Mouse (Mus musculus): ENCODE measurements around the gene Adipor2.
"Not testable (repeated sequence)": the region's sequence is repeated elsewhere in the genome, so short reads cannot be mapped to it uniquely, and the experiment has no call there.

The Adipor2 gene

DNA sequence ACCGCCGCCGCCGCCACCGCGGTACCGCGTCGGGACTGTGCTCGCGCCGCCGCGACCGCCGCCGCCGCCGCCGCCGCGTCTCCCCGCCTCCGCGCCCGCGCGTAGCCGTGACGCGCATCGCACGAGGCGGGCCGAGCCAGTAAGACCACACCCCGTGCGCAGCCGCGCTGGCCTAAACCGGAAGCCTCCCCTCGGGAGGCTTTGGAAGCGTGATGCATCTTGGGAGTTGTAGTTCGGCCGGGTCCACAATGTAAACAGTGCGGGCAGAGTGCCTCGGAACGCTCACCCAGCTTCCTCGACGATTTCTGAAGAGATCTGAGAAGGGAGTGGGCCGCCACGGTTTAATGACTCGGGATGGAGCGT, 28.9 kb downstream of the Adipor2 start:
- DNase-seq: peak; percentile 96 to 97

DNA sequence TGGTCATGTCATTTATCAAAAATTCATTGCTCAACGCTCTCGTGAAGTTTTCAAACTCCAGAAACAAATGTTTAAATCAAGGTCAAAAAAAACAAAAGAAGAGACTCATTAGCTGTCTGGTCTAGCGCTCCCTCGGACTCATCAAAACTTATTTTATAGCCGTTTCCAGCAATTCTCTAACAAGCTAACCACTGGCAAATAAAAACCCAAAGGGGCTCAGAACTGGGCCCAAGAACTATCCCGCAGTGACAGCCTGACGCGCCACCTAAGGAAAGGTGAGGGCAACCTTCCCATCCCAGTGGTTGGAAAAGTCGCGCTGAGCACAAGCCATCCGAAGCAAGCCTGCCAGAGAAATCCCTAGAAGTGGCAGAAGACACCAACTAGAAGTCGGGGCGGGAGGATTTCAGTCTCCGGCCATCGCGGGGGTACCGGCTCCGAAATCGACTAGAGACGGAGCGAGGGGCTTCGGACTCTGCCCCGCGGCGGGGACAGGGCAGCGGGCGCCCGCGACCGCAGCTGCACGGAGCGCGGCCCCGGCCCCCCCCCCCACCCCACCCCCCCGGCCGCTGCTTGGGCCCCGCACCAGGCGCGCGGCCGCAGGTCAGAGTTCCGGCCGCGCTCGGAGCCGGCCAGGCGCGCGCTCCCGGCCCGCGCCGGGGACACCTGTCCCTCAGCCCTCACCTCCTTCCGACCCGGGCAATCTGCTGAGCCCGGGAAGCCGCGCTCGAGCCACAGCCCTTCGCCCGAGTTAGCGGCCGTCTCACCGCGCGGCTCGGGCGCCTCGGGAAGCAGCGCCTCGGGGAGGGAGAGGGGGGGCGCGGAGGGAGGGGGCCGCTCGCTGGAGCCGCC, 29.5 kb downstream of the Adipor2 start:
- peak; percentile 27 to 43 for DNase-seq

DNA sequence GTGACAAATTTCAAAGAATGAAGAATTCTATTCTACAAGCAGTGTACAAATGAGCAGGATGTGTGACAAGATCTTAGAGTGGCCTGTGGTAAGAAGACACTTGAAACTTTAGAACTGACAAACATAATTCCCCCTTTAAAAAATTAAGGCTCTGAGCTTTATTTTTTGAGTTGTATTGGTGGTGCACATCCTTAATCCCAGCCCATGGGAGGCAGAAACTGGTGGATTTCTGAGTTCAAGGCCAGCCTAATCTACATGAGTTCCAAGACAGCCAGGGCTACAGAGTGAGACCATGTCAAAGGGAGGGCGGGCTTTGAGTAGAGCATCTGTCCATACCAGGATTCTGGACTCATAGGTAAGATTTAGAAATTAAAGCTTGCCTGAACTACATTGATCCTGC, 30.7 kb downstream of the Adipor2 start:
- no peak for DNase-seq

DNA sequence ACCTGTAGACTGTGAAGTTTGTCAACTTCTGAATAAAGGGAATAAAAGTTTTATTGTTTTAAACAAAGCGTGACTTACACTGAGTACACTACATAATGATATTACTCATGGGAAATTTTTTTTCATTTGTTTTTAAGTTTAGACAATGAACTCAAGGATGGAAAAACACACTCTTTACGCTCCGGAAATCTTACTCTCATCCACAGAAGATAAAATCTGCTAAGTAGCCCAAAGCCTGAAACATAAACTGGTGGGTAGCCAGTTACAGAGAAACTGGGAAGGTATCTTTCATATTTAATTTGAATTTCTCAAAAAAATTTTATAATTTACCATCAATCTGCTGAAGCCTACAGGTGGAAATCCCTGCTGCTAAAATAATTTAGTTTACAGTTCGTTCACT, 31.1 kb downstream of the Adipor2 start:
- DNase-seq: no peak

DNA sequence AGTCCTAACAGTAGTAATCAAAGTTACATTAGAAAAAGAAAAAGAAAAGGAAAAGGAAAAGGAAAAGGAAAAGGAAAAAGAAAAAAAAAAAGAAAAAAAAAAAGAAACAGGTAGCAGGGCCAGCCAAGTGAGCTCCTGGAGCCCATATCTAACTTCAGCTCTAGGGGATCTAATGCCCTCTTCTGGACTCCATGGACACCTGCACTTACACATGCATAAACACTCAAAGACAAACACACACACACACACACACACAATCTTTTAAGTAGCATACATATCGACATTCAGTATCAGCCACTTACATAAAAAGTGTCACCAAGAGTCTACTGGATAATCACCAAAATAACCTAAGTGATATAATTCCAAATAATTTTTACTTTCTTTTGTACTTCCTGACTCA, 31.8 kb downstream of the Adipor2 start:
- DNase-seq: no peak

DNA sequence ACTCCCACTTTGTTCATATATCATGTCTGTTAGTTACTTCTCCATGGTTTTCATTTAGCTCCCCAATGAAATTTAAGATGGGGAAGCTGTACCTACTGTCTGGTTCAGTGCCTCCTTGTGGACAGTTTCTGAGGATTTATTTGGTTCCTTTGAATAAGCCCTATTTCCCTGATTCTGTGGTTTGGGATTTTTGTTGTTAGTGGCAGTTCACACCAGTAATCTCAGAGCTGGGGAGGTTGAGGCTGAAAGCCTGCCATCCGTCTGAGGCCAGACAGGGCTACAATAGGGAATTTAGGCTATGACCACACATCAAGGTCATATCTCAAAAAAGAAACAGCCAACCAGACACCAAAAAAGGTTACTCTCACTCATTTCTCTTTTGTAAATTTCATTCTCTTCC, 38.9 kb downstream of the Adipor2 start:
- DNase-seq: no peak

DNA sequence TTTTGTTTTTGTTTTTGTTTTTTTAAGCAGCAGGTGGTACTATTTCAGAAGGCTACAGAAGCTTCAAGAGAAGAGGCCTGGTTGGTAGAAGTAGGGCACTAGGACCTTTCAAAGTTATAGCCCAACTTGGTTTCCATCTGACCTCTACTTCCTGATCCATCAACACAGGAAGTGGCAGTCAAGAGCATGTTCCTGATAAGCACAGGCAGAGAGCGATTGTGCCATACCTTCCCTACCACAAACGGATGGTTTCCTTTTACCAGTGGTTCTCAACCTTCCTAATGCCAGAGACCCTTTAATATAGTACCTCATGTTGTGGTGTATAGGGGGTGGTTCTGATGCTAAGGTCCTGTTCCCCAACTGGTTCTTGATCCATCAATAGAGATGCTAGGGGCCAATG, 39.9 kb downstream of the Adipor2 start:
- DNase-seq: no peak

DNA sequence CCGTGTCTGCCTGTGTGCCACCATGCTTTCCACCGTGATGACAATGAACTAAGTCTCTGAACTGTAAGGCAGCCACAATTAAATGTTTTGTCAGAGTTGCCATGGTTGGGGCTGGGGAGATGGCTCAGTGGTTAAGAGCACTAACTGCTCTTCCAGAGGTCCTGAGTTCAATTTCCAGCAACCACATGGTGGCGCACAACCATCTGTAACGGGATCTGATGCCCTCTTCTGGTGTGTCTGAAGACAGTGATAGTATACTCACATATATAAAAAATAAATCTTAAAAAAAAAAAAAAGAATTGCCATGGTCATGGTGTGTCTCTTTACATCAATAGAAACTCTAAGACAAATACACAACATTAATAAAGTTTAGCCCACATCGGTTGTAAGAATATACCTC, 42.5 kb downstream of the Adipor2 start:
- DNase-seq: no peak

DNA sequence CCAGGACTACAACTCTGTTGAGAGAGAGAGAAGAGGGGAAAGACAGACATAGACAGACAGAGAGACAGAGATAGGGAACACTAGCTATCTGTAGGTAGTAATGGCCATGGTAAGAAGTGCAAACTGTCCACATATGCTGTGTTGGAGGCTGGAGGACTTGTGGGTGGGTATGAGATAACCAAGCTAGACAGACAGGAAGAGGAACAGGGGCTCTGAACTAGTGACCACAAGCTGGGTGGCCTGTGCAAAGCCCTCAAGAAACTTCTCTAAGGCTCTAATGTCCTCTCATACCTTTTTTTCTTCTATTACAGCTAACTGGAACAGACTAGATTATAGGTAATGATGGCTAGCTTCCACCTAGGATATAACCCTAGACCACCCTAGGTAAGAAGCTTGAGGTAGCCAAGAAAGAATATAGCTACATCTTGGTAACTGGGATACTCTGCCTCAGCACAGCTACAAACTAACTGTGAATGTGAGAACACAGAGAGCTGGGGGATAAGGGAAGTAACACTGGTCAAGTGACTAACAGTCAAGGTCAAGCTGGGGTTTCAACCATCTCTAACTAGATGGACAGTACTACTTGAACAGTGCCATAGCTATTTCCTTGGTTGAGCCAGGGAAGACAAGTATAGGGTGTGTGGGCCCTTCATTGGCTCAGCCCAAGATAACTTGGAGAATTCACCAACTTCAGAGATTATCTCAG, 44.4 kb downstream of the Adipor2 start:
- no peak for DNase-seq

DNA sequence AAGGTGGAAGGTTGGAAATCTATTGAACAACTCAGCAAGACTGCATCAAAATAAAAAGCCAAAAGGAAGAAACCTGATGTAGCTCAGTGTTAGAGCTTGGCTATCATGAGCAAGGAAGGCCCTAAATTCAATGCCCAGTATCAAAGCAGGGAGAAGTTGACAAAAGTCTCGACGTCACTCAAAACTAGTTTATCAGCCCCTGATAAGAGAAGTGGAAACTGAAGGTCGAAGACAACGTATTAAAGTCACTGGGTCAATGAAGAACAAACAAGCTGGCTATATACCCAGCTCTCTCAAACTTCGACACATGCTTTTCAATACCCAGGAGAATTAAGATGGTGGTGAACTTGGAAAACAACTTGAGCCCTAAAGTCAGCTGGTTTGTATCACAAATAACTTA, 45.3 kb downstream of the Adipor2 start:
- DNase-seq: no peak

DNA sequence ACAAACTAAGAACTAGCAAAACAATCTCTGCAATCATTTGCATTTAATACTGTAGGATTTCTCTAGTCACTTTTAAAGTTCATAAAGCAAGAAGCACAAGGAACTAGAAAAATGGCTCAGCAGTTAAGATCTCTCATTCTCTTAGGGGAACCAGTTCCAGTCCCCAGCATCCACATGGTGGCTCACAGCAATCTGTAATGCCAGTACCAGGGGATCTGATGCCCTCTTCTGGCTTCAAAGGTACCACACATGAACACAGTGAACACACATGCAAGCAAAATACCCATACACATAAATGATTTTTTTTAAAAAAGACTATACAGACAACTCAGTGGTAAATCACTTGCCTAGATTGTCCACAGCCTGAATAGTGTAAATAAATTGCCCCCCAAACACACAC, 45.9 kb downstream of the Adipor2 start:
- DNase-seq: no peak

DNA sequence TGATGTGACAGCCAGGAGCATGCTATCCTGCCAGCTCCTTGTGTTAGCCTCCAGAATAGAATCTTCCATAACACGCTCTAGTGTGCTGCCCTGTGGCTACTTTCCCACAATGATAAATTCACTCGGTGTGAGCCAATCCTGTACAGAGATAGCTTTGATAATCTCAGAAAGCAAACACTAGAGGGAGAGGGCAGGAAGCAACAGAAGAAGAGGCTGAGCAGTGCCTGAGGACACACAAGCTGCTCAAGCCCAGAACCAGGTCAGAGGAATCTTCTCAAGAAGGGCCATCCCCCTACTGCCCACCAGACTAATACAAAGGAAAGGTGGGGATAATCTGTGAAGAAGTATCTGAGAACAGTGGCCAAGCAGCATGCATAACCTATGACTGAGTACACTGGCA, 50.1 kb downstream of the Adipor2 start:
- no peak for DNase-seq

DNA sequence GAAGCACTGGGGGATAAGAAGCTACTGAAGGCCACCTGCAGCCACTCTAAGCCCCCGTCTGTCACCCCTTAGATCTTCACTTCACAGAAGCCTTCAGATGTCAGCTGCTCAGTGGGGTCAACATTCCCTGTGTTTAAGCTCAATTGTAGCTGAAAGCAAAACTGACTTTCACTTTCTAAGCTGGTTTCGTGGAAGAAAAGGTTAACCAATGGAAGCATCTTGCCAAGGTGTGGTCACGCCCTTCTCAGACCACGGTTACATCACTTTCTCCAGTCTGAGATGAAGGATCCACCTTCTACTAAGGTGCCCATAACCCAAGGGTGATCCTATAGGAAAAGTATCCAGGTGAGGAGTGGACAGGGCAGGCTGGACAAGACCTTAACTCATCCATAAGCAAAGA, 50.7 kb downstream of the Adipor2 start:
- not testable (repeated sequence) for DNase-seq

DNA sequence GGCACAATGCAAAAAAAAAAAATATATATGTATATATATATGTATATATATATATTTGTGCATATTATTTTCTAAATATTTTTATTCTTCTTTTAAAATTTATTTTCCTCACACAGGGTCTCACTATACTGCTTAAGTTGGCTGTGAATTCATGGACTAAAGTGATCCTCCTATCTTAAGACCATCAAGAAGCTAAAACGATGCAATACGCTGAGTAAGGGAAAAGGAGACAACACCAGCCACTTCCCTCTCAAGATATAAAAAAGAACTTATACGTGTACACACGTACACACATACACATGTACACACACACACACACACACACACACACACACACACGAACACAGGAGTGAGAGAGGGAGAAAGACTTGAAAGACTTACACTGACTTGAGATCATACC, 53.9 kb downstream of the Adipor2 start:
- no peak for DNase-seq

DNA sequence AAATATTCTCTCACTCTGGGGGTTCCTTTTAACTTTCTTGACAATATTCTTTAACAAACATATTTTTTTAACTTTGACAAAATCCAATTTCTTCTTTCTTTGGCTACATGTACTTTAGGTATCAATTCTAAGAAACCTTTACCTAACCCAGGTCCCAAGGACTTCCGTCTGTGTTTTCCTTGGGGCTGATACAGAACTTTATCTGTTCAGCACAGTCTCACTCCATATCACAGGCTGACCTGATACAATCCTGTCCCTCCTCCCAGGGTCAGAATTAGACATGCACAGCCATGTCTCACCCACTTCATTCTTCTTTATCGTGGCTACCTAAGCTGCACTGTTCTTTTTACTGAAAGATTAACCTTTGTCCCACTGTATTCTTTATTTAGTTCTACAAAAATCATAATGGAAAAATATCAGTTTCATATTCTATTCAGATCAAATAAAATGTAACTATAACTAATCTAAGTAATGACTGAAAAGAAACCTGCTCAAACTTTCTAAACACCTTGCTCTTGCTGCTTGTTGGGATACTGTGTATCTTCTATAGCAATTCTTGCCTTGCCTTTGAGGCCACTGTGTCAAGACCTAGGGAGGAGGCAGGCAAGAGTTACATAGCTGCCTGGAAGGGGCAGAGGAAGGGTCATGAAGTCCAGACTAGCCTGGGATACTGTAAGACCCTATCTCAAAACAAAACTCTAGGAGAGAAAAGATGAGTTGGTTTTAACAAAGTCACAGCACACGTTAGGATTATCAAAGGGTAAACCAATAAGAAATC, 56.4 kb downstream of the Adipor2 start:
- DNase-seq: no peak

DNA sequence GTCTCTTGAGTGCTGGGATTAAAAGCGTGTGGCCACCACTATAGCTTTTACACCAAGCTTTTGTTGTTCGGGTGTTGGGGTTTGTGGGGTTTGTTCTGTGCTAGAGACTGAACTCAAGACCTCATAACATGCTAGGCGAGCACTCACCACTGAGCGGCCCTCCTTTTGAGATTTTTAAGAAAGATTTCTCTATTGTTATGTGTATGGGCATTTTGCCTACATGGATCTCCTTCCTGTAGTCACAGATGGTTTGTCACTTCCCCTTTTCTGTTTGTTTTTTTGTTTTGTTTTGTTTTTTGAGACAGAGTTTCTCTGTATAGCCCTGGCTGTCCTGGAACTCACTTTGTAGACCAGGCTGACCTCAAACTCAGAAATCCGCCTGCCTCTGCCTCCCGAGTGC, 57.3 kb downstream of the Adipor2 start:
- not testable (repeated sequence) for DNase-seq

DNA sequence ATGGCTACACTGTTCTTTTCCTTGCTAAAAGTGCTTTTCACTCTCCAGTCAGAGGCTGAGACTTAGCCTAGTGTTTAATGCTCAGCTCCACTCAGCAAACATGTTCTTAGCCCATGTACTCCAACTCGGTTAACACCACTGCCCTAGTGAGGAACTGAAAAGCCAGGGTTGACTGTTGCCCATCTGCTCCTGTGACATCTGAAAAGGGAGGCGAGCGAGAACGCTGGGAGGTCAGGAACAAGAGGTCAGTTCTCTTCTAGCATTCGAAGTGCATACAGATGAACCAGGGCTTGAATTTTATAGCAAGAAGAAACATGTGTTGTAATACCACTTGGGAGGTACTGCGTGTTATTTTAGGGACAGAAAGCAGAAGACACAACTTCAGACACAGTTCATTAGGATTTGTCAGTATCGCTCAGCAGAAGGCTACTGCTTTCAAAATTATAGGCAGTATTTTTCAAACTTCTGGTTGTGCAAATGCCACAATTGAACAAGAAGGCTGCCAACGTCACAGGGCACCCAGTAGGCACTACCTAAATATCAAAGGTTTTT, 59.4 kb downstream of the Adipor2 start:
- no peak for DNase-seq

DNA sequence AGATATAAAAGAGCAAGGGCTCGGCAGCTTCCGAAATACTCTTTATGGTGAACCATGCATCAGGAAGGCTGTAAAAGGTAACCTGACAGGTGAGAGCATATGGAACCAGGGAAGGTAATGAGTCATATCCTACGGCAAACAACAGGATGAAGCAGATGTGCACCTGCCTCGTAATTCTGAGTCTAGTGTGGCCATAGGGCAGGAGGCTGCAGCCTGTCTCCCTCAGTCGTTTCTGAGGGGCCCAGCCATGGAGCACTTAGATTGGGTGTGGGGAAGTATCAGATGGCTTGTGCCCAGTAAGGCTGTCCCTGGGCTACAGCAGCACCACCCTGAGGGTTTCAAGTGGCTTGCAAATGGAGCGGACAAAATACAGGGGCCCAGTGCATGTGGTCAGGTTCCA, 65.0 kb downstream of the Adipor2 start:
- DNase-seq: no peak

DNA sequence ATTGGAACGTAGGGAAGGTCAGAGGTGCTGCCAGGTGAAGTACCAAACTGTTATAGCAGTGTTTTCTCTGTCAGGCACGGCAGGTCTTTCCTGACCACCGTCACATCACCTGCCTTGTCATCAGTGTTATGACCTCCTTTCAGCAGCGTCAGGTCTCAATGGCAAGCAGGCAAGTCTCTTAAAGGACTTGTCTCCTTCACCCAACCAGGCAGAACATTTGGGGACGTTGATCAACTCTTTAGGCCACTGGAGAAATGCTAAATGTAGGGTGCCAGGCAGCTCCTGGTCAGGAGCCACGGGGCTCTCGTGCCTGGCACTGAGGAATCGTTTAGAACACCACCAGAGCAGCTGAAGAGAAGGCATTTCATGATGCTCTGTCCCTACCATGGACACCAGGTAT, 65.8 kb downstream of the Adipor2 start:
- DNase-seq: no peak

DNA sequence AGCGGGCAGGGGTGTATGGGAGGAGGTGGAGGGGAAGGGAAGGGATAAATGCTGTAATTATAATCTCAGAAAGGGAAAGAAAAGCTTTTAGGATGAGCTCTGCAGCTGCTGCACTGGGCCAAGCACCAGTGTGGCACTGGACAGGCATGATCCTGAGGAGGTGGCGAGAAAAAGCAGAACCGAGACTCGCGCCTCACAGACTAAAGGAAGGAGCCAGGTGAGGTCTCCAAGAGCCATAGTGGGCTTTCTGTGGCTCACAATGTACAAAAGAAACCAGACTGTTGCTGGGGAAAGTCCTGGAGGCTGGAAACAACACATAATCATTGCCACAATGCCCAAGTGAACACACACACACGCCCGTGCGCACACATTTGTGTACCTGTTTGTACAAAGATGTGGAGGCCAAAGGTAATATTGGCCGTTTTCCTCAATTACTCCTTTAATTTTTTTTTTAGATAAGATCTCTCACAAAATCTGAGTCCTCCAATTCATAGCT, 66.8 kb downstream of the Adipor2 start:
- DNase-seq: no peak

DNA sequence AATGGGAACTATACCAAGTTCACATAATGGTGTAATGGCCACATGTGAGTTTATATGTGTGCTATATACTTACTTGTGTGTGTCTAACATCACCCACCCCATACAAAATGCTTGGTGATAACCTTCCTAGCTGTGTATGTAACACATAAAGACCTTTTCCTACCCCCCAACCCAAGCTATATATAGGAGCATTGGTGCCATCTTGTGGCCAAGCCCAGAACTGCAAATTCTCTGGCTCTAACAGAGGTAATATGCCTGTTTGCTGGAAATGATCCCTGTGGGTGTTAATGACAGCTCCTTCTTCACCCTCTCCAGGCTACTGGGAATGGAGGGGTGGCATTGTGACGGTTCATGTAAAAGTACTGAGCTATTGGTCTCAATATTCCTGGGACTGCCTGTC, 69.3 kb downstream of the Adipor2 start:
- peak; percentile 80 to 81 for DNase-seq

DNA sequence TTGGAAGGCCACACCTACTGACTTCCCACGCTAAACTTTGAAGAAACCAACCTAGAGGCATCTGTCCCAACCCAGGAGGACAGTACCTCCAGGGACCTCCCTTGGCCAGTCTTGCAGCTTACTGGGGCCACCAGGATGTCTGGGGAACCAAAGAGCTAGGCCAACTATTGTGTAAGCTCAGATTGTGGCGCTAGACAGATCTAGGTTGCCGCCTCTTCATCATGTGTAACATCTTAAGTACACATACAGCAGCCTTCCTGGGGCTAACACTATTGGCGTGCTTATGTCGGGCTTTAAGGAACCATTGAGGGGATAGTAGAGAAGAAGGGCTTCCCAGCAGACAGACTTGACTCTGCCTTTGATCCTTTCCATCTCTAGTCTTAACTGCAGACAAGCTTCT, 69.7 kb downstream of the Adipor2 start:
- DNase-seq: no peak

DNA sequence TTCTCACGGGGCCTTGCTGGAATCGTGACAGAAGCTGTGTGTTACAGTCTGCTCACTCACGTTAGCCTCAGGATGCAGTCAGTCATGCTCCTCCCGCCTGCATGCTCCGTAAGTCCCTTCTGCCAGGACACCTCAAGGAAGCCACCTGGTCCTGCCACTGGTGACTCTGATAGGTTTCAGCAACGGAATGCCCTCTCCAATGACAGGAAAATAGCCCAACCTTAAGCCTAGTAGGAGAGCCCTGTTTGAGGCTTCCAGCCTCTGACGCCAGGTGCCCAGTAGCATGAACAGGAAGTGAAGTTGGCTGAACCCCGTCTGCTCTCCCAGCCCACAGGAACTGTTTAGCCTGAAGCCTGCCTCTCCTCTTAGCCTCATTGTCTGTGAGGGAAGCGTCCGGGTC, 71.2 kb downstream of the Adipor2 start:
- no peak for DNase-seq
